Mouse (Mus musculus) CH12.LX (cell line): ENCODE results near the gene Lbhd1. TPM values are rescaled to one million over a fixed set of nuclear protein-coding genes. Genes with fewer than 3 reads are reported as not detected.

Experiments
- DNase-seq: peaks from one replicate; pipeline ENCODE4 v3.0.0-alpha.2; 2013; ENCODE audit errors: extremely low read depth
- H3K27ac ChIP-seq: 2 replicates; pipeline ENCODE4 v1.5.1; 2012; ENCODE audit warnings: low read depth, mild to moderate bottlenecking, control low read depth, moderate library complexity; ENCODE audit not compliant: insufficient read depth
- H3K27me3 ChIP-seq: replicated peaks from 2 replicates; pipeline ENCODE3; 2012; ENCODE audit warnings: inconsistent platforms
- H3K36me3 ChIP-seq, 2 experiments: replicated peaks in 1 of 2; 2 replicates each; pipeline versions ENCODE3 to v1.6.1; 2012; ENCODE audit warnings: inconsistent platforms in 1 of 2, low read length in 1 of 2, mild to moderate bottlenecking in 1 of 2, mixed read lengths in 1 of 2, moderate library complexity in 1 of 2; ENCODE audit not compliant: control insufficient read depth in 1 of 2, insufficient read depth in 1 of 2
- H3K4me1 ChIP-seq, 2 experiments: 2 replicates each; pipeline ENCODE4 v1.6.1; 2012; ENCODE audit warnings: inconsistent platforms in 1 of 2, moderate library complexity in 1 of 2; ENCODE audit not compliant: insufficient read depth in 2 of 2, control insufficient read depth in 1 of 2
- H3K4me2 ChIP-seq: 2 replicates; pipeline ENCODE4 v1.6.1; 2012; ENCODE audit warnings: low read depth, mild to moderate bottlenecking, control low read depth; ENCODE audit not compliant: poor library complexity, insufficient read depth, severe bottlenecking
- H3K4me3 ChIP-seq, 3 experiments: fragments of 150-350 bp in 1 of 3; sonication (generic) in 1 of 3; replicated peaks in 1 of 3; 2 replicates each; pipeline versions ENCODE3 to v1.5.1; 2011 to 2012; ENCODE audit warnings: low read depth in 2 of 3, low read length in 2 of 3, mild to moderate bottlenecking in 2 of 3, moderate library complexity in 2 of 3, control low read depth in 1 of 3, improper control_type of control experiment in 1 of 3, inconsistent platforms in 1 of 3, mixed read lengths in 1 of 3; ENCODE audit not compliant: poor library complexity in 1 of 3
- H3K79me2 ChIP-seq: replicated peaks from 2 replicates; pipeline ENCODE4 v1.6.1; 2012; ENCODE audit warnings: mild to moderate bottlenecking, moderate library complexity; ENCODE audit not compliant: control insufficient read depth, poor library complexity, insufficient read depth, severe bottlenecking; ENCODE audit errors: extremely low read depth
- H3K9ac ChIP-seq: 2 replicates; pipeline ENCODE4 v1.6.1; 2012; ENCODE audit warnings: low read depth, mild to moderate bottlenecking, control low read depth, moderate library complexity; ENCODE audit not compliant: insufficient read depth
- H3K9me3 ChIP-seq: replicated peaks from 2 replicates; pipeline ENCODE3; 2012; ENCODE audit warnings: low read length, inconsistent platforms, mixed read lengths
- BHLHE40 ChIP-seq: IDR thresholded peaks from 2 replicates; pipeline ENCODE4 v1.6.1; 2011; ENCODE audit warnings: mild to moderate bottlenecking, low read depth, low read length, improper control_type of control experiment
- CHD1 ChIP-seq: IDR thresholded peaks from 2 replicates; pipeline ENCODE4 v1.6.1; 2012; ENCODE audit warnings: low read depth, low read length, improper control_type of control experiment, inconsistent platforms
- CHD2 ChIP-seq: IDR thresholded peaks from 2 replicates; pipeline ENCODE4 v1.6.1; 2011; ENCODE audit warnings: low read length, improper control_type of control experiment
- CTCF ChIP-seq, 2 experiments: IDR thresholded peaks in 1 of 2; conservative IDR thresholded peaks in 1 of 2; 2 replicates each; pipeline ENCODE4 v1.5.1; 2011 to 2012; ENCODE audit warnings: low read depth in 2 of 2, low read length in 2 of 2, improper control_type of control experiment in 1 of 2, inconsistent platforms in 1 of 2, mild to moderate bottlenecking in 1 of 2, moderate library complexity in 1 of 2
- E2F4 ChIP-seq: IDR thresholded peaks from 2 replicates; pipeline ENCODE4 v1.6.1; 2011; ENCODE audit warnings: low read depth, low read length, improper control_type of control experiment; ENCODE audit not compliant: insufficient replicate concordance
- ELF1 ChIP-seq: IDR thresholded peaks from 2 replicates; pipeline ENCODE4 v1.6.1; 2014; ENCODE audit warnings: low read depth, mild to moderate bottlenecking, inconsistent platforms, low read length, improper control_type of control experiment
- EP300 ChIP-seq: IDR thresholded peaks from 2 replicates; pipeline ENCODE4 v1.6.1; 2011; ENCODE audit warnings: low read length, improper control_type of control experiment
- ETS1 ChIP-seq: conservative IDR thresholded peaks from 2 replicates; pipeline ENCODE4 v1.6.1; 2012; ENCODE audit warnings: low read depth, mild to moderate bottlenecking, inconsistent platforms, low read length, improper control_type of control experiment, moderate library complexity
- GABPA ChIP-seq: IDR thresholded peaks from 2 replicates; pipeline ENCODE4 v1.6.1; 2012; ENCODE audit warnings: low read depth, low read length, improper control_type of control experiment, inconsistent platforms; ENCODE audit not compliant: insufficient replicate concordance
- HCFC1 ChIP-seq: IDR thresholded peaks from 2 replicates; pipeline ENCODE4 v1.6.1; 2012; ENCODE audit warnings: low read depth, mild to moderate bottlenecking, inconsistent platforms, low read length, improper control_type of control experiment
- IRF4 ChIP-seq: IDR thresholded peaks from 2 replicates; pipeline ENCODE4 v1.6.1; 2014; ENCODE audit warnings: low read depth, mild to moderate bottlenecking, inconsistent platforms, low read length, improper control_type of control experiment
- JUN ChIP-seq: IDR thresholded peaks from 2 replicates; pipeline ENCODE4 v1.6.1; 2011; ENCODE audit warnings: low read depth, mild to moderate bottlenecking, low read length, improper control_type of control experiment, moderate library complexity; ENCODE audit not compliant: insufficient read depth
- JUND ChIP-seq: conservative IDR thresholded peaks from 2 replicates; pipeline ENCODE4 v1.6.1; 2011; ENCODE audit warnings: low read depth, low read length, improper control_type of control experiment
- KAT2A ChIP-seq: IDR thresholded peaks from 2 replicates; pipeline ENCODE4 v1.6.1; 2012; ENCODE audit warnings: low read length, improper control_type of control experiment, inconsistent platforms; ENCODE audit not compliant: insufficient replicate concordance
- MAFK ChIP-seq: IDR thresholded peaks from 2 replicates; pipeline ENCODE4 v1.6.1; 2011; ENCODE audit warnings: low read length, improper control_type of control experiment; ENCODE audit not compliant: insufficient replicate concordance
- MAX ChIP-seq: IDR thresholded peaks from 2 replicates; pipeline ENCODE4 v1.6.1; 2011; ENCODE audit warnings: low read length, improper control_type of control experiment
- MAZ ChIP-seq: IDR thresholded peaks from 2 replicates; pipeline ENCODE4 v1.6.1; 2012; ENCODE audit warnings: low read depth, mild to moderate bottlenecking, inconsistent platforms, low read length, improper control_type of control experiment, moderate library complexity
- MEF2A ChIP-seq: IDR thresholded peaks from 2 replicates; pipeline ENCODE4 v1.6.1; 2014; ENCODE audit warnings: low read depth, mild to moderate bottlenecking, inconsistent platforms, low read length, improper control_type of control experiment, borderline replicate concordance
- MXI1 ChIP-seq: IDR thresholded peaks from 2 replicates; pipeline ENCODE4 v1.6.1; 2011; ENCODE audit warnings: mild to moderate bottlenecking, low read depth, low read length, improper control_type of control experiment
- MYC ChIP-seq: IDR thresholded peaks from 2 replicates; pipeline ENCODE4 v1.6.1; 2011; ENCODE audit warnings: low read depth, mild to moderate bottlenecking, improper control_type of control experiment, low read length
- NELFE ChIP-seq: IDR thresholded peaks from 2 replicates; pipeline ENCODE4 v1.6.1; 2011; ENCODE audit warnings: low read depth, low read length, improper control_type of control experiment
- NRF1 ChIP-seq: IDR thresholded peaks from 2 replicates; pipeline ENCODE4 v1.6.1; 2014; ENCODE audit warnings: low read depth, mild to moderate bottlenecking, inconsistent platforms, low read length, improper control_type of control experiment, moderate library complexity
- PAX5 ChIP-seq: IDR thresholded peaks from 2 replicates; pipeline ENCODE4 v1.6.1; 2012; ENCODE audit warnings: low read length, inconsistent platforms, mixed read lengths
- POLR2A ChIP-seq: IDR thresholded peaks from 2 replicates; pipeline ENCODE4 v1.6.1; 2011; ENCODE audit warnings: low read depth, mild to moderate bottlenecking, improper control_type of control experiment, low read length
- POLR2AphosphoS2 ChIP-seq: IDR thresholded peaks from 2 replicates; pipeline ENCODE4 v1.6.1; 2011; ENCODE audit warnings: low read depth, low read length, improper control_type of control experiment
- RAD21 ChIP-seq: IDR thresholded peaks from 2 replicates; pipeline ENCODE4 v1.6.1; 2011; ENCODE audit warnings: low read depth, mild to moderate bottlenecking, low read length, improper control_type of control experiment, moderate library complexity
- RCOR1 ChIP-seq: conservative IDR thresholded peaks from 2 replicates; pipeline ENCODE4 v1.6.1; 2012; ENCODE audit warnings: low read depth, mild to moderate bottlenecking, inconsistent platforms, low read length, improper control_type of control experiment
- SIN3A ChIP-seq: IDR thresholded peaks from 2 replicates; pipeline ENCODE4 v1.6.1; 2012; ENCODE audit warnings: low read length, improper control_type of control experiment, inconsistent platforms
- SMC3 ChIP-seq: IDR thresholded peaks from 2 replicates; pipeline ENCODE4 v1.6.1; 2011; ENCODE audit warnings: low read depth, low read length, improper control_type of control experiment
- TBP ChIP-seq: conservative IDR thresholded peaks from 2 replicates; pipeline ENCODE4 v1.6.1; 2011; ENCODE audit warnings: low read depth, low read length, improper control_type of control experiment
- TCF12 ChIP-seq: IDR thresholded peaks from 2 replicates; pipeline ENCODE4 v1.6.1; 2014; ENCODE audit warnings: low read depth, mild to moderate bottlenecking, inconsistent platforms, low read length, improper control_type of control experiment
- UBTF ChIP-seq: IDR thresholded peaks from 2 replicates; pipeline ENCODE4 v1.6.1; 2012; ENCODE audit warnings: low read depth, mild to moderate bottlenecking, inconsistent platforms, low read length, improper control_type of control experiment, moderate library complexity
- USF1 ChIP-seq: IDR thresholded peaks from 2 replicates; pipeline ENCODE4 v1.6.1; 2014; ENCODE audit warnings: low read depth, mild to moderate bottlenecking, inconsistent platforms, low read length, improper control_type of control experiment
- USF2 ChIP-seq: conservative IDR thresholded peaks from 2 replicates; pipeline ENCODE4 v1.6.1; 2011; ENCODE audit warnings: low read depth, low read length, improper control_type of control experiment
- ZC3H11A ChIP-seq: IDR thresholded peaks from 2 replicates; pipeline ENCODE4 v1.6.1; 2012; ENCODE audit warnings: low read depth, mild to moderate bottlenecking, inconsistent platforms, low read length, improper control_type of control experiment
- ZKSCAN1 ChIP-seq: IDR thresholded peaks from 2 replicates; pipeline ENCODE4 v1.6.1; 2012; ENCODE audit warnings: low read depth, inconsistent platforms, low read length, improper control_type of control experiment, borderline replicate concordance
- ZMIZ1 ChIP-seq: IDR thresholded peaks from 2 replicates; pipeline ENCODE4 v1.6.1; 2012; ENCODE audit warnings: low read depth, mild to moderate bottlenecking, inconsistent platforms, low read length, improper control_type of control experiment
- ZNF384 ChIP-seq: IDR thresholded peaks from 2 replicates; pipeline ENCODE4 v1.6.1; 2012; ENCODE audit warnings: low read depth, low read length, improper control_type of control experiment, inconsistent platforms
- dilution Hi-C: fragments of 300-500 bp; cut with MboI; formaldehyde crosslinking; loops from 2 replicates; pipeline ENCODE4 v1.14.3; 2020; ENCODE audit warnings: low sequenced_read_pairs; ENCODE audit not compliant: extremely low pct_unique_long_range_greater_than_20kb, extremely low pct_ligation_motif_present
- in situ Hi-C: fragments of 300-500 bp; cut with MboI; formaldehyde crosslinking; loops from 3 replicates; pipeline ENCODE4 v1.14.3; 2019; ENCODE audit warnings: low sequenced_read_pairs, low pct_ligation_motif_present, low pct_unique_long_range_greater_than_20kb, mixed read lengths
- polyA plus RNA-seq: library from polyadenylated mRNA; unstranded; fragments of >175 nt; gene quantifications from 2 replicates; pipeline ENCODE4 v1.2.1, GENCODE M21; 2012; ENCODE audit warnings: low read depth; ENCODE audit not compliant: insufficient read length
- total RNA-seq, 2 experiments: library from RNA; depleted of rRNA; stranded (reverse); fragments of 300-350 nt in 1 of 2; fragments of >200 nt in 1 of 2; gene quantifications; 2 replicates each; pipeline ENCODE4 v1.2.3; 2012 to 2014

Gene Lbhd1
- total and polyA plus RNA-seq, 3 experiments, result 7.5 to 50.4 (median 15.6) TPM

DNA sequence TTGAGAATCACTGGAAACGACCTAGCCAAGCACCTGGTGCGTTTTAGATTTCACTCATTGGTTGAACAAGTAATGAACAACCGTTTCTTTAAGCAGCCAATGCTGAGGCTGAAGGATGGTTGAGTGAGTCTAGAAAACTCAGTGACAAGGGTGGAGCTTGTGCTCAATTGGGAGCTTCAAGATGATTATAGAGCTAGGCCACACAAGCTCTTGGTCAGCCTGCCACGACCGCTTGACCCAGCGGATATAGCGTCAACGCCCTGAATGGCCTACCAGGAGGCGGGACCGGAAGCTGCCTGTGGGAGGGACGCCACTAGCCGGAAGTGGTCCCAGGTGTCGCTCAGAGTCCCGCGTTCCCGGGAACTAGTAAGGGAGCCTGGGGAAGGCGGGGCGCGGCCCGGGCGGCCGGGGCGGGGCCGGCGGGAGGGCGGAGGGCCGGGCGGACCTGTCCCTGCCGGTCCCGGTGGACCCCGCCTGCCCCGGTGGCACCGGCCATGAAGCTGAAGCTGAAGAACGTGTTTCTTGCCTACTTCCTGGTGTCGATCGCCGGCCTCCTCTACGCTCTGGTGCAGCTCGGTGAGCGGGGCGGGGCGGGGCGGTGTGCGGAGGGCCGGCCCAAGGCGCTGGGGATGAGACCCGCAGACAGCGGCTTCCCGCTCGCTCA lies 36.7 kb downstream of the Lbhd1 start, which contains the start of gene B3gat3:
B3gat3 (plus strand) TSS at position 302 of the 664 bp plus-strand sequence.
- Histone ChIP-seq H3K9ac (peak within 1 kb of the TSS; percentile 96), H3K27ac (peak within 1 kb of the TSS; percentile 96), H3K36me3 (peaks cover 21 to 39% of the 10 kb centered on the region in 2 experiments), H3K9me3 (no peaks in the 10 kb centered on the region), H3K4me2 (peak within 1 kb of the TSS; percentile 93), H3K4me3 (peak within 1 kb of the TSS; percentile 81 to 95 (median 94)), H3K79me2 (peaks cover 19% of the 10 kb centered on the region), H3K27me3 (no peaks in the 10 kb centered on the region), H3K4me1 (peaks cover 0 to 18% of the 10 kb centered on the region in 2 experiments; a peak in 2 of 4 replicates)
- peak; percentile 89 for DNase-seq
- dilution Hi-C loops (no loop called here), in situ Hi-C loops (no loop called here)
- TF ChIP-seq ZNF384 (no peak), POLR2AphosphoS2 (no peak; the same call in 1 of the 2 replicates), UBTF (0 out of 2 replicates have a peak, but pooled peaks have one; percentile 24), ELF1 (peak; percentile 85), MXI1 (peak; percentile 67), SMC3 (no peak), ZC3H11A (no peak), TBP (peak; percentile 54; the same call in 1 of the 2 replicates), RAD21 (no peak), TCF12 (0 out of 2 replicates have a peak, but pooled peaks have one; percentile 40), NELFE (peak; percentile 81; the same call in 1 of the 2 replicates), BHLHE40 (no peak), NRF1 (no peak), USF1 (no peak), POLR2A (peak; percentile 94), EP300 (no peak), JUND (no peak), MAX (no peak), MYC (no peak; the same call in 1 of the 2 replicates), SIN3A (peak; percentile 1; the same call in 1 of the 2 replicates), ZMIZ1 (no peak; the same call in none of the 2 replicates), IRF4 (no peak), MAZ (no peak; the same call in 1 of the 2 replicates), CHD1 (no peak), E2F4 (no peak), GABPA (no peak), CHD2 (no peak), KAT2A (peak; percentile 45; the same call in 1 of the 2 replicates), ZKSCAN1 (no peak), PAX5 (no peak), USF2 (no peak), ETS1 (no peak), HCFC1 (peak; percentile 78), JUN (no peak), RCOR1 (no peak), CTCF (conservative IDR thresholded peaks at IDR 0.05 in 1 of 2, IDR thresholded peaks at IDR 0.05 in 1 of 2; ENCODE audit: low read depth in 2 of 2, low read length in 2 of 2) (no peak), MEF2A (no peak; the same call in 1 of the 2 replicates), MAFK (no peak)
